ENCODE assay signal across 20 mouse cellular contexts in genomic region chr9:28776517-28777503, GRCm38 (mm10).
DNase-seq lines count a peak whose midpoint lies in the region; ATAC-seq and TF ChIP-seq lines count a peak whose summit lies in the region.
"Had no signal": no experiment of that assay in that cellular context is flagged by ENCODE, and none has a peak within 500 bp of the region (broad histone marks: within the 10 kb centered on the region; RNA-seq: fewer than 3 reads in every experiment).

No protein-coding gene starts in this region.

- WGBS in kidney, embryonic 14.5 days, result 20% methylated on average over 10 of the region's 10 CpGs
- 81% methylated on average over 10 of the region's 10 CpGs for WGBS in thymus, adult 2 months
- WGBS in intestine, postnatal 0 days, result 70% methylated on average over 10 of the region's 10 CpGs

- no peaks in the 10 kb centered on the region; the same call in 1 of the 2 replicates for H3K9me3 ChIP-seq in kidney, embryonic 14.5 days (ENCODE audit: control insufficient read depth, low read length)
- no peaks in the 10 kb centered on the region for H3K9me3 ChIP-seq in intestine, postnatal 0 days (ENCODE audit: control insufficient read depth)
- H3K9me3 ChIP-seq: embryonic facial prominence, embryonic 13.5 days; heart, embryonic 15.5 days; limb, embryonic 15.5 days; liver, embryonic 15.5 days had no signal

- ATAC-seq in kidney, embryonic 14.5 days (ENCODE audit: low FRiP score, low TSS enrichment), result peak; percentile 86
- no peak for ATAC-seq in intestine, postnatal 0 days
- ATAC-seq: hindbrain, embryonic 16.5 days; intestine, embryonic 16.5 days had no signal

- H3K27me3 ChIP-seq in kidney, embryonic 14.5 days (ENCODE audit: control insufficient read depth, insufficient read depth, low read length), result no peaks in the 10 kb centered on the region
- H3K27me3 ChIP-seq in thymus, adult 2 months (ENCODE audit: control insufficient read depth, insufficient read depth, low read length), result no peaks in the 10 kb centered on the region
- H3K27me3 ChIP-seq in intestine, postnatal 0 days (replicated peaks; ENCODE audit: control insufficient read depth, insufficient read depth, low read length), result no peaks in the 10 kb centered on the region
- H3K27me3 ChIP-seq: embryonic facial prominence, embryonic 13.5 days; heart, embryonic 15.5 days; limb, embryonic 15.5 days; liver, embryonic 15.5 days had no signal

- no peak for DNase-seq in kidney, adult 8-10 months
- peak; percentile 42 for DNase-seq in cerebellum, adult 8-10 months
- DNase-seq in cerebellum, postnatal 36 days, result peak; percentile 40 to 43
- peak; percentile 19 for DNase-seq in yolk sac, embryonic 10.5 days (ENCODE audit: low spot score)
- no peak for DNase-seq in thymus, adult 2 months
- DNase-seq: adrenal gland, adult 2 months; heart, adult 2 months; layer of hippocampus, postnatal 36 days; midbrain, embryonic 14.5 days; spleen, adult 18-20 months; thymus, postnatal 36 days had no signal

- H3K36me3 ChIP-seq in kidney, embryonic 14.5 days (ENCODE audit: control insufficient read depth, insufficient read depth, low read length), result no peaks in the 10 kb centered on the region
- H3K36me3 ChIP-seq in thymus, adult 2 months (ENCODE audit: control insufficient read depth, insufficient read depth, low read length), result no peaks in the 10 kb centered on the region
- no peaks in the 10 kb centered on the region for H3K36me3 ChIP-seq in intestine, postnatal 0 days (ENCODE audit: control insufficient read depth, insufficient read depth)
- H3K36me3 ChIP-seq: embryonic facial prominence, embryonic 13.5 days; heart, embryonic 15.5 days; limb, embryonic 15.5 days; liver, embryonic 15.5 days had no signal

- H3K27ac ChIP-seq in kidney, embryonic 14.5 days (ENCODE audit: low read depth, low read length), result no peak overlapping the region
- H3K27ac ChIP-seq in thymus, adult 2 months (ENCODE audit: control insufficient read depth, insufficient read depth, low read length), result no peak overlapping the region
- no peak overlapping the region for H3K27ac ChIP-seq in intestine, postnatal 0 days (ENCODE audit: low read depth, low read length)
- H3K27ac ChIP-seq: embryonic facial prominence, embryonic 13.5 days; heart, adult 2 months; heart, embryonic 15.5 days; layer of hippocampus, adult 2 months; limb, embryonic 15.5 days; liver, embryonic 15.5 days had no signal

- peaks cover 6% of the 10 kb centered on the region; the same call in 1 of the 2 replicates for H3K4me1 ChIP-seq in kidney, embryonic 14.5 days (ENCODE audit: control insufficient read depth, insufficient read depth, low read length)
- H3K4me1 ChIP-seq in thymus, adult 2 months (replicated peaks; ENCODE audit: control insufficient read depth, insufficient read depth, low read length), result no peaks in the 10 kb centered on the region
- no peaks in the 10 kb centered on the region for H3K4me1 ChIP-seq in intestine, postnatal 0 days (replicated peaks; ENCODE audit: control insufficient read depth, insufficient read depth, low read length)
- H3K4me1 ChIP-seq: embryonic facial prominence, embryonic 13.5 days; heart, embryonic 15.5 days; limb, embryonic 15.5 days; liver, embryonic 15.5 days had no signal

- TF ChIP-seq POLR2A in thymus, adult 2 months (IDR thresholded peaks at IDR 0.05; ENCODE audit: control insufficient read depth, extremely low read depth, insufficient read depth, low read length, poor library complexity), result no peak

- no peak for TF ChIP-seq CTCF in thymus, adult 2 months (IDR thresholded peaks at IDR 0.05; ENCODE audit: borderline replicate concordance, control insufficient read depth, extremely low read depth, insufficient read depth, low read length, poor library complexity)
- TF ChIP-seq CTCF in intestine, postnatal 0 days (IDR thresholded peaks at IDR 0.05; ENCODE audit: low read depth), result no peak

- no peak overlapping the region for H3K4me2 ChIP-seq in kidney, embryonic 14.5 days (replicated peaks; ENCODE audit: low read depth, low read length)
- no peak overlapping the region for H3K4me2 ChIP-seq in intestine, postnatal 0 days (replicated peaks; ENCODE audit: low read depth)
- H3K4me2 ChIP-seq: embryonic facial prominence, embryonic 13.5 days; heart, embryonic 15.5 days; limb, embryonic 15.5 days; liver, embryonic 15.5 days had no signal

- H3K9ac ChIP-seq in kidney, embryonic 14.5 days (ENCODE audit: low read depth, low read length), result no peak overlapping the region
- no peak overlapping the region for H3K9ac ChIP-seq in intestine, postnatal 0 days (ENCODE audit: low read depth, low read length)
- H3K9ac ChIP-seq: embryonic facial prominence, embryonic 13.5 days; heart, embryonic 15.5 days; limb, embryonic 15.5 days; liver, embryonic 15.5 days had no signal

- no peak overlapping the region for H3K4me3 ChIP-seq in kidney, embryonic 14.5 days (ENCODE audit: low read length)
- no peak overlapping the region for H3K4me3 ChIP-seq in thymus, adult 2 months (ENCODE audit: control insufficient read depth, insufficient read depth, low read length)
- no peak overlapping the region for H3K4me3 ChIP-seq in intestine, postnatal 0 days (ENCODE audit: low read depth, low read length)
- H3K4me3 ChIP-seq: embryonic facial prominence, embryonic 13.5 days; heart, adult 2 months; heart, embryonic 15.5 days; layer of hippocampus, adult 2 months; limb, embryonic 15.5 days; liver, embryonic 15.5 days had no signal

Comparison
In these comparisons a context has a peak if more than half of its experiments do, and no peak if none do; other contexts are left out.
1. DNase-seq: peak in cerebellum, adult 8-10 months (single experiment), cerebellum, postnatal 36 days (2 of 2) and yolk sac, embryonic 10.5 days (single experiment); none in kidney, adult 8-10 months (0 of 2) and thymus, adult 2 months (single experiment).